Comparison of ENCODE assay signal across 28 mouse cellular contexts in the genomic region with DNA sequence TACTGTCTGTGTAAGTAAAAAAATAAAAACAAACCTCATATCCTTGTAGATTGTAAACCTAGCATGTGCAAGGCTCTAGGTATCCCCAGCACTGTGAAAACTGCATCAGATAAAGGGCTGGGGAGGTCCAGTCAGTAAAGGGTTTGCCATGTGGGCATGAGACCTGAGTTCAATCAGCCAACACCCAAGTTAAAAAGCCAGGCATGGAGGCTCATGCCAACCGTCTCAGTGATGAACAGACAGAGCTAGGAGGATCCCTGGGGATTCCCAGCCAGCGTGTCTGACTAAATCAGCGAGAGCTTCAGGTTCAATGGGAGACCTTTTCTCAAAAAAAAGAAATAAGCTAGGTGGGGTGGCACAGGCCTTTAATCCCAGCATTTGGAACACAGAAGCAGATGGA. TPM values are rescaled to one million over a fixed set of nuclear protein-coding genes. Genes with fewer than 3 reads are reported as not detected.
DNase-seq lines count a peak whose midpoint lies in the region; ATAC-seq and TF ChIP-seq lines count a peak whose summit lies in the region.
"Had no signal": no experiment of that assay in that cellular context is flagged by ENCODE, and none has a peak within 500 bp of the region (broad histone marks: within the 10 kb centered on the region; RNA-seq: fewer than 3 reads in every experiment).

No protein-coding gene starts in this region.

- H3K36me3 ChIP-seq in liver, adult 2 months (ENCODE audit: control insufficient read depth, insufficient read depth, low read length), result peaks cover 12% of the 10 kb centered on the region
- no peaks in the 10 kb centered on the region for H3K36me3 ChIP-seq in midbrain, embryonic 11.5 days (ENCODE audit: control insufficient read depth, insufficient read depth, low read length)
- H3K36me3 ChIP-seq in midbrain, embryonic 14.5 days (ENCODE audit: control insufficient read depth, insufficient read depth, low read length), result 0 out of 2 replicates have a peak, but pooled peaks cover 5% of the 10 kb centered on the region
- H3K36me3 ChIP-seq: heart, embryonic 15.5 days had no signal

- no peak overlapping the region for H3K27ac ChIP-seq in cerebellum, adult 2 months (ENCODE audit: insufficient read depth, low read length)
- peak overlapping the region; percentile 83 for H3K27ac ChIP-seq in liver, adult 2 months (replicated peaks; ENCODE audit: insufficient read depth, low read depth, low read length)
- no peak overlapping the region for H3K27ac ChIP-seq in midbrain, embryonic 11.5 days (ENCODE audit: low read depth, low read length)
- H3K27ac ChIP-seq in midbrain, embryonic 14.5 days (replicated peaks; ENCODE audit: low read depth, low read length), result no peak overlapping the region
- H3K27ac ChIP-seq: embryonic facial prominence, embryonic 15.5 days; hindbrain, embryonic 10.5 days; hindbrain, embryonic 13.5 days had no signal

- WGBS in cerebellum, adult 2 months, result 85% methylated on average over 3 of the region's 3 CpGs
- WGBS in liver, adult 2 months, result 32% methylated on average over 3 of the region's 3 CpGs
- 87% methylated on average over 3 of the region's 3 CpGs for WGBS in midbrain, embryonic 11.5 days
- 76% methylated on average over 3 of the region's 3 CpGs for WGBS in midbrain, embryonic 14.5 days

- TF ChIP-seq POLR2A in cerebellum, adult 2 months (IDR thresholded peaks at IDR 0.05; ENCODE audit: borderline replicate concordance, insufficient read depth, low read length), result no peak
- TF ChIP-seq POLR2A in liver, adult 2 months (IDR thresholded peaks at IDR 0.05; ENCODE audit: extremely low read depth, insufficient read depth, low read length), result no peak

- H3K4me2 ChIP-seq in midbrain, embryonic 11.5 days, result no peak overlapping the region
- no peak overlapping the region for H3K4me2 ChIP-seq in midbrain, embryonic 14.5 days (ENCODE audit: low read length)
- H3K4me2 ChIP-seq: embryonic facial prominence, embryonic 12.5 days; embryonic facial prominence, embryonic 15.5 days; heart, embryonic 15.5 days; hindbrain, embryonic 13.5 days had no signal

- peak overlapping the region; percentile 40; the same call in 1 of the 2 replicates for H3K9ac ChIP-seq in liver, adult 2 months (ENCODE audit: low read depth, low read length)
- H3K9ac ChIP-seq in midbrain, embryonic 11.5 days (ENCODE audit: low read length), result no peak overlapping the region
- H3K9ac ChIP-seq in midbrain, embryonic 14.5 days (replicated peaks; ENCODE audit: low read length), result no peak overlapping the region
- H3K9ac ChIP-seq: embryonic facial prominence, embryonic 12.5 days; embryonic facial prominence, embryonic 15.5 days; forebrain, postnatal 0 days; heart, embryonic 15.5 days; hindbrain, embryonic 13.5 days had no signal

- peak; percentile 31 for DNase-seq in cerebellum, adult 9-11 months
- DNase-seq in cerebellum, adult 2 months, result no peak
- DNase-seq in liver, adult 2 months (ENCODE audit: extremely low read depth, low read depth, low spot score), result peak; percentile 52
- no peak for DNase-seq in liver
- DNase-seq in midbrain, embryonic 11.5 days (ENCODE audit: low spot score, missing footprints), result peak; percentile 75
- DNase-seq in midbrain, embryonic 14.5 days, result no peak
- DNase-seq in urinary bladder, postnatal 4 days (ENCODE audit: low spot score in 2 of 2), result no peak
- no peak for DNase-seq in spleen, adult 18-20 months
- DNase-seq: adrenal gland, adult 2 months; adrenal gland, postnatal 14 days; cerebellum, adult 11-12 months; cerebellum, adult 9-10 months; cerebellum, postnatal 25 days; forebrain, postnatal 0 days; gastrocnemius, postnatal 36 days; heart, adult 2 months; heart, postnatal 10 days; heart, postnatal 36 days had no signal

- no peak overlapping the region for H3K4me3 ChIP-seq in cerebellum, adult 2 months (replicated peaks; ENCODE audit: insufficient read depth, low read depth, low read length)
- no peak overlapping the region for H3K4me3 ChIP-seq in liver, adult 2 months (ENCODE audit: insufficient read depth, low read depth, low read length)
- no peak overlapping the region for H3K4me3 ChIP-seq in midbrain, embryonic 11.5 days (ENCODE audit: low read depth, low read length)
- no peak overlapping the region for H3K4me3 ChIP-seq in midbrain, embryonic 14.5 days (replicated peaks; ENCODE audit: low read depth, low read length)
- H3K4me3 ChIP-seq: embryonic facial prominence, embryonic 12.5 days; embryonic facial prominence, embryonic 15.5 days; heart, adult 2 months; heart, embryonic 15.5 days; hindbrain, embryonic 10.5 days; hindbrain, embryonic 13.5 days had no signal

- no peaks in the 10 kb centered on the region; the same call in 1 of the 2 replicates for H3K79me2 ChIP-seq in liver, adult 2 months (ENCODE audit: control insufficient read depth, insufficient read depth, low read length)

- H3K9me3 ChIP-seq in midbrain, embryonic 11.5 days (ENCODE audit: control insufficient read depth, low read length), result no peaks in the 10 kb centered on the region
- no peaks in the 10 kb centered on the region for H3K9me3 ChIP-seq in midbrain, embryonic 14.5 days (ENCODE audit: control insufficient read depth, low read length)
- H3K9me3 ChIP-seq: embryonic facial prominence, embryonic 12.5 days; embryonic facial prominence, embryonic 15.5 days; heart, embryonic 10.5 days; heart, embryonic 15.5 days; hindbrain, embryonic 10.5 days; hindbrain, embryonic 13.5 days had no signal

- H3K4me1 ChIP-seq in cerebellum, adult 2 months (ENCODE audit: control insufficient read depth, insufficient read depth, low read length), result peaks cover 14% of the 10 kb centered on the region
- peaks cover 17% of the 10 kb centered on the region for H3K4me1 ChIP-seq in liver, adult 2 months (ENCODE audit: control insufficient read depth, insufficient read depth, low read length)
- peaks cover 11% of the 10 kb centered on the region for H3K4me1 ChIP-seq in midbrain, embryonic 11.5 days (ENCODE audit: control insufficient read depth, insufficient read depth, low read length)
- H3K4me1 ChIP-seq in midbrain, embryonic 14.5 days (ENCODE audit: control insufficient read depth, insufficient read depth, low read length), result peaks cover 11% of the 10 kb centered on the region

- no peak for TF ChIP-seq CTCF in cerebellum, adult 2 months (IDR thresholded peaks at IDR 0.05; ENCODE audit: borderline replicate concordance, insufficient read depth, low read depth, low read length)
- TF ChIP-seq CTCF in liver, adult 2 months (IDR thresholded peaks at IDR 0.05; ENCODE audit: low read depth, low read length), result no peak

- no peaks in the 10 kb centered on the region for H3K27me3 ChIP-seq in cerebellum, adult 2 months (ENCODE audit: control insufficient read depth, insufficient read depth, low read length)
- no peaks in the 10 kb centered on the region for H3K27me3 ChIP-seq in liver, adult 2 months (ENCODE audit: control insufficient read depth, insufficient read depth, low read length)
- H3K27me3 ChIP-seq in midbrain, embryonic 11.5 days (ENCODE audit: control insufficient read depth, insufficient read depth, low read length), result no peaks in the 10 kb centered on the region; the same call in 1 of the 2 replicates
- H3K27me3 ChIP-seq in midbrain, embryonic 14.5 days (ENCODE audit: control insufficient read depth, insufficient read depth, low read length), result no peaks in the 10 kb centered on the region
- H3K27me3 ChIP-seq: embryonic facial prominence, embryonic 12.5 days; embryonic facial prominence, embryonic 15.5 days; heart, embryonic 15.5 days; hindbrain, embryonic 13.5 days had no signal

- no peak for ATAC-seq in midbrain, embryonic 11.5 days (ENCODE audit: low FRiP score)
- no peak for ATAC-seq in midbrain, embryonic 14.5 days (ENCODE audit: low FRiP score, low TSS enrichment)
- ATAC-seq: forebrain, embryonic 14.5 days; forebrain, postnatal 0 days; hindbrain, embryonic 16.5 days had no signal

RNA-seq across cellular contexts. Expression of a gene that starts 2.2 kb away (rescaled TPM):
- 14.7 and 16.6 TPM in 2 replicates for polyA plus RNA-seq in cerebellum, adult 2 months (2012; rRNA removed)
- total RNA-seq in liver, adult 2 months (2014; rRNA removed), result 7.6 and 7.9 TPM in 2 replicates
- 6.7 and 11.6 TPM in 2 replicates for polyA plus RNA-seq in liver, adult 2 months (2012; rRNA removed)
- 2.4 and 3.4 TPM in 2 replicates for polyA plus RNA-seq in midbrain, embryonic 11.5 days (2014; fragmentation: Nextera tagmentation; extraction: Ambion mirVana)
- 5.7 and 7.7 TPM in 2 replicates for polyA plus RNA-seq in midbrain, embryonic 14.5 days (2014; fragmentation: Nextera tagmentation; extraction: Ambion mirVana)
- total RNA-seq: common myeloid progenitor, adult 5-6 weeks; granulocyte monocyte progenitor cell, adult 5-6 weeks had no signal

RNA-seq across cellular contexts. Expression of a gene that starts 2.3 kb away (rescaled TPM):
- polyA plus RNA-seq in cerebellum, adult 2 months (2012; rRNA removed), result 62.5 and 64.1 TPM in 2 replicates
- 841 and 970 TPM in 2 replicates for total RNA-seq in liver, adult 2 months (2014; rRNA removed)
- polyA plus RNA-seq in liver, adult 2 months (2012; rRNA removed), result 1,676 and 1,979 TPM in 2 replicates
- 30.6 and 35.7 TPM in 2 replicates for polyA plus RNA-seq in midbrain, embryonic 11.5 days (2014; fragmentation: Nextera tagmentation; extraction: Ambion mirVana)
- 42.2 and 51.8 TPM in 2 replicates for polyA plus RNA-seq in midbrain, embryonic 14.5 days (2014; fragmentation: Nextera tagmentation; extraction: Ambion mirVana)

RNA-seq across cellular contexts. Expression of a gene that starts 7.0 kb away (rescaled TPM):
- polyA plus RNA-seq in cerebellum, adult 2 months (2012; rRNA removed), result 13.9 and 16.3 TPM in 2 replicates
- 5.5 and 5.6 TPM in 2 replicates for total RNA-seq in liver, adult 2 months (2014; rRNA removed)
- polyA plus RNA-seq in liver, adult 2 months (2012; rRNA removed), result 8.0 and 16.6 TPM in 2 replicates
- 7.8 and 9.1 TPM in 2 replicates for polyA plus RNA-seq in midbrain, embryonic 11.5 days (2014; fragmentation: Nextera tagmentation; extraction: Ambion mirVana)
- polyA plus RNA-seq in midbrain, embryonic 14.5 days (2014; fragmentation: Nextera tagmentation; extraction: Ambion mirVana), result 9.8 and 10.2 TPM in 2 replicates

RNA-seq across cellular contexts. Expression of a gene that starts 11.8 kb away (rescaled TPM):
- polyA plus RNA-seq in cerebellum, adult 2 months (2012; rRNA removed), result 97.5 and 106 TPM in 2 replicates
- total RNA-seq in liver, adult 2 months (2014; rRNA removed), result 0.67 and 0.74 TPM in 2 replicates
- polyA plus RNA-seq in liver, adult 2 months (2012; rRNA removed), result 9.4 and 14.6 TPM in 2 replicates
- polyA plus RNA-seq in midbrain, embryonic 11.5 days (2014; fragmentation: Nextera tagmentation; extraction: Ambion mirVana), result 19.1 and 22.2 TPM in 2 replicates
- 91.3 and 92.2 TPM in 2 replicates for polyA plus RNA-seq in midbrain, embryonic 14.5 days (2014; fragmentation: Nextera tagmentation; extraction: Ambion mirVana)

RNA-seq across cellular contexts. Expression of a gene that starts 30.5 kb away (rescaled TPM):
- polyA plus RNA-seq in cerebellum, adult 2 months (2012; rRNA removed), result 12.2 and 12.8 TPM in 2 replicates
- total RNA-seq in liver, adult 2 months (2014; rRNA removed), result 4.1 and 5.3 TPM in 2 replicates
- polyA plus RNA-seq in liver, adult 2 months (2012; rRNA removed), result 4.7 and 5.2 TPM in 2 replicates
- 20.3 and 22.3 TPM in 2 replicates for polyA plus RNA-seq in midbrain, embryonic 11.5 days (2014; fragmentation: Nextera tagmentation; extraction: Ambion mirVana)
- 21.5 and 22.8 TPM in 2 replicates for polyA plus RNA-seq in midbrain, embryonic 14.5 days (2014; fragmentation: Nextera tagmentation; extraction: Ambion mirVana)

Comparison
In these comparisons a context has a peak if more than half of its experiments do, and no peak if none do; other contexts are left out.
1. DNase-seq: peak in cerebellum, adult 9-11 months (single experiment), liver, adult 2 months (single experiment) and midbrain, embryonic 11.5 days (single experiment); none in cerebellum, adult 2 months (0 of 2), liver (single experiment), midbrain, embryonic 14.5 days (single experiment), urinary bladder, postnatal 4 days (0 of 2) and spleen, adult 18-20 months (0 of 2).
2. RNA of a gene that starts 2.3 kb away (polyA plus RNA-seq): 1,676 to 1,979 TPM in liver, adult 2 months; 62.5 to 64.1 TPM in cerebellum, adult 2 months, 42.2 to 51.8 TPM in midbrain, embryonic 14.5 days and 30.6 to 35.7 TPM in midbrain, embryonic 11.5 days; every median in the first group is over 10 times any median in the second.